Mouse (Mus musculus): ENCODE data around the gene Hsd11b1. TPM values are rescaled to one million over a fixed set of nuclear protein-coding genes. Genes with fewer than 3 reads are reported as not detected.
A peak's percentile ranks its signal among the peaks of the same experiment; 100 is the strongest.

The Hsd11b1 gene
- polyA plus RNA-seq, 1 experiment from 2014 or later, result 2.4 TPM

DNA sequence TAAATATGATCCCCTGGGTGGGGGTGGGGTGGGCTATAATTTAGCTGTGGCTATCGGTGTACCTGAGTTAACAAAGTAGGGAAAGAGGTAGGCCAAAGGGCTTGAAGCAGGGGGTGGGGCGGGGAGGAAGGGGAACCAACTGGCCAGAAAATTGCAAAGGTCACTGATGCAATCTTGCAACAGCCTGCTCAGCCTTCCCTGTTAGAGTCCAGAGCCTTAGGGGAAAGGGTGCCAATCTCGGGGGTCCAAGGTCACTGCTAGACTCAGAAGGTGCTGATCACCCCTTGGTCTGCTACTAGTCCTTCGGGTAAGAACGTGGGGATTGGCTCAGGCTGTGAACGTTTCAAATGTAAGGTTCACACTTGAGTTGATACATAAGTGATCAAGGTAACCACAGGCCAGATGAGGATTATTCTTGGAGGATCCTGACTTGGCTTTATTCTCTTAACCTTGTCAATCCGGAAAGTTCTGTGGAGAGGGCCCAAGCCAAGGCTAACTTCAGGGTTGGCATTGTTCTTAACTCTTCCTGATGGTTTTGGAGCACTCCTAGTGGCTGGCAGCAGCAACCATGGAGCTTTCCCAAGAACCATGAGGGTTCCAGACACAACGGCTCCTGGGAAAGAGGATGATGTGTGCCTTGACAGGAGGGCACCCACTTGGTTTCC is 10.7 kb upstream of the Hsd11b1 start:
- Histone ChIP-seq H3K9me3 (no peaks in the 10 kb centered on the region), H3K4me3 (replicated peaks) (no peak overlapping the region), H3K27ac (no peak overlapping the region), H3K27me3 (replicated peaks) (no peaks in the 10 kb centered on the region), H3K36me3 (no peaks in the 10 kb centered on the region), H3K9ac (no peak overlapping the region), H3K4me2 (no peak overlapping the region), H3K4me1 (peaks cover 13% of the 10 kb centered on the region)
- ATAC-seq (ENCODE audit: insufficient read depth, low FRiP score, low read depth), result no peak
- WGBS, result 80% methylated on average over 8 of the region's 8 CpGs

DNA sequence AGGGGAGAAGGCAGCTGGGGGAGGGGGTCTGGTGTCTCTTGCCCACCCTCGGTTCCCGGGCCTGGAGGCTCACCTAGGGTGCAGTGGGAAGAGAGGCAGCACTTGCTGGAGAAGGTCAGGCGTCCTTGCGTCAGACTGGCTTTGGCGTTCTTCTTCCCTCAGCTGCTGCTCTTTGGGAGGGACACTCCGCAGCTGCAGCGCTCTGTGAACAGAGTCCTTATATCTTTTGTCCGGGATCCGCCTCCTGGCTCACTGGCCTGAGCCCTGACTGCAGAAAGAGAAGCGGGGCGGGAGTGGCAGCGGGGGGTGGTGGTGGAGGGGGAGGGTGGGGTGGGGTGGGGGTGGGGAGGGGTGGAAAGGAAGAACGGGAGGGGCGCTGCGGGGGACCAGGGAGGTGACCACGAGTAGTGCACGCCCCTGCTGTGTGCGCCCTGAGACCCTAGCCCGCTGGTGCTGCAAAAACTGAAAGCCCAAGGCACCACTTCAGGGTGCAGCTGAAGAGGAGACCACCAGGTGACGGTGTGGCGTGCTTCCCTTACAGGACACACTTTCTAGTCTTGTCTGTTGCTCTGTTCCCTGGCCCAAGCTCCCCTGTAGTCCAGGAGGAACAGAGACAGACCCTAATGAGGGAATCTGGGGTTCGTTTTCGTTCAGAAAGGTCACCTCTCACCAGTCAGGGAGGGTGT is 9.2 kb upstream of the Hsd11b1 start, which contains the start of gene G0s2:
Gene G0s2, minus strand, starts transcription at position 302 of the 686 bp plus-strand sequence.
- under 1% methylated on average over 19 of the region's 23 CpGs for WGBS
- peaks cover 13% of the 10 kb centered on the region for H3K4me1 ChIP-seq
- no peaks in the 10 kb centered on the region for H3K27me3 ChIP-seq (replicated peaks)
- ATAC-seq (ENCODE audit: insufficient read depth, low FRiP score, low read depth), result peak; percentile 78
- peak within 1 kb of the TSS; percentile 89 for H3K27ac ChIP-seq
- peak within 1 kb of the TSS; percentile 48 for H3K4me3 ChIP-seq (replicated peaks)
- H3K9ac ChIP-seq, result peak within 1 kb of the TSS; percentile 17; the same call in 1 of the 2 replicates
- H3K4me2 ChIP-seq, result peak within 1 kb of the TSS; percentile 66
- no peaks in the 10 kb centered on the region for H3K9me3 ChIP-seq
- no peaks in the 10 kb centered on the region for H3K36me3 ChIP-seq

DNA sequence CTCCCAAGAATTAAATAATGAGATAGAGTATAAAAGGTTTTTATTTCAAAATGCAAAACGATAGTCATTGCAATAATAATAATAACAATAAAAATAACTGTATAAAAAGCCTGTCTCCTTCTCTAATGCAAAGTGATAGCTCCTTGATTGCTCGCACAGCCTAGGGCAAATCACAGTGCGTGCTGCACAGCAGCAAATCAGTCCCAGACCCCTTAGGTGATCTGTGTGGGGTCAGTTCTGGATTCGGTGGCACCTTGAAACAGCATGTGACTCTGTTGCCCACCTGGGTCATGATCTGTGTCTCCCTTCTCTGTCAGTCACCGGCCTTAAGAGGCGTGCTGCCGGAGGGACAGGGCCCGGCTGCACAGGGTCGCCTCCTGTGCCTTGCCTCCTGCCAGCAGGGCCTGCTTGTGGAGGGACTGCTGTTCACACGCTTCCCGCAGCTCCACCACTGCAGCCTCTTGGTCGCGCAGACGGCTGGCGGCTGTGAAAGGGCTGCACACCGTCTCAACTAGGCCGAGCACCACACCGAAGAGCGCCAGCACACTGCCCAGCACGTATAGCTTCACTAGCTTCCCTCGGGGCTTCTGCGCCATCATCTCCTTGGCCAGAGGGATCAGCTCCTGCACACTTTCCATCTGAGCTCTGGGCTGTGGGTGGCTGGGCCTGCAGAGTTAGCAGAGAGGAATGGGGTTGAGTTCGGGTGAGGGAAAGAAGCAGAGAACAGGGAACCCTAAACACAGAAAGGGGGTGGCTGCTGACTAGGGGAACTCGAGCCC is 8.5 kb upstream of the Hsd11b1 start:
- WGBS, result 19% methylated on average over 24 of the region's 24 CpGs
- Histone ChIP-seq H3K9ac (peak overlapping the region; percentile 17; the same call in 1 of the 2 replicates), H3K9me3 (no peaks in the 10 kb centered on the region), H3K4me3 (replicated peaks) (peak overlapping the region; percentile 48), H3K27ac (peak overlapping the region; percentile 89), H3K36me3 (no peaks in the 10 kb centered on the region), H3K4me1 (peaks cover 13% of the 10 kb centered on the region), H3K4me2 (peak overlapping the region; percentile 66), H3K27me3 (replicated peaks) (no peaks in the 10 kb centered on the region)
- peak; percentile 37 for ATAC-seq (ENCODE audit: insufficient read depth, low FRiP score, low read depth)

DNA sequence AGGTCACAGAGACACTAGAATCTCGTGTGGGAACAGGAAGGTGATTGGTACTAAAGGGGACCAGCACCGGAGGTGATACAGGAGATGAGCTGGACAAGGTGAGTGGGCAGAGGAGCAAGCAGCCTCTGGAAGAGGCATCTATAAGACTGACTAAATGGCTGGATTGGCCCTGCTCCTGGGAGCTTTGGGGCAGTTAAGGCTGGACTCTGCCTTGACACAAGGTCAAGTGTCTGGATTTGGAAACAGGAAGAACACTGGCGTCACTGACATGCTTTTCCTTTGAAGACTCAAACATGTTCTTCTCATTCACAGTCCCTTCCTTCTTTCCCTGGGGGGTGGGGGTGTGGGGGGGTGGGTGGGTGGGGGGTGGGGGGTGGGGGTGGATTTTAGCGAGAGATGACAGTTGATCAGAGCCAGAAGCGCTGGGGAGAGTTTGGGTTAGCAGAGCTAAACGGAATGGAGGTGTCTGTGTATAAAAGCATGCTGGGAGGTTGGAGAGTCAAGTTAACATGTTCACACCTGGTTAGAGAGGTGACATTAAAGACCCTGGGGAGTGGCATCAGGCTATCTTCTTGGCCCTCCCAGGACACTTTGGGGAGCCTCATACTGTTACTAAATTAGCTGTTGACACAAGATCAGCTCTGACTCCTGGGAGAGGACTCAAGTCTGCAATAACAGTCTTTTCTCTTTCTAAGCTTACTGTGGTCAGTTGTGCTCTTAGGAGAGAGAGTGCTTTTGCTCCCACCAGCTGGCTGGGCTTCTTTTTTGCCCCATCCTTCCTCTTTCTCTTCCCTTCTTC is 7.3 kb upstream of the Hsd11b1 start:
- Histone ChIP-seq H3K27ac (no peak overlapping the region), H3K4me3 (replicated peaks) (no peak overlapping the region), H3K36me3 (no peaks in the 10 kb centered on the region), H3K4me1 (peaks cover 13% of the 10 kb centered on the region), H3K4me2 (peak overlapping the region; percentile 66; the same call in 1 of the 2 replicates), H3K27me3 (replicated peaks) (no peaks in the 10 kb centered on the region), H3K9ac (no peak overlapping the region), H3K9me3 (no peaks in the 10 kb centered on the region)
- no peak for ATAC-seq (ENCODE audit: insufficient read depth, low FRiP score, low read depth)
- 45% methylated on average over 6 of the region's 6 CpGs for WGBS

DNA sequence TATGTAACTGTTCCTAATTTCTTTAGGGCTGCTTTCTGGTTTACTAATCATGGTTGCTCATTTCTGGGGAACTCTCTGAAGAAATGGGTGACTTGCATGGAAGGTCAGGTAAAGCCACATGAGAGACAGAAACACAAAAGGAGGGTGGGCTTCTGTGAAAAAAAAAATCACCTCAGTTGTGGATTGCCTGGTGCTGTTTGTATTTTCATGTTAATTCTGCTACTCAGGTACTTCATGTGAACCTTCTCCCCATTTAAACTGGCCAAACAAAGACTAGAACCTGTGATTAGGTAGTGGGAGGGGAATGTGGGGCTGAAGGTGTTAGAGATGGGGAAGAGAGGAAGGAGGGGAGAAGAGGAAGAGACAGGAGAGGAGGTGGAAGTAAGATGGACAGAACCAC is 1.9 kb upstream of the Hsd11b1 start:
- no peaks in the 10 kb centered on the region for H3K4me1 ChIP-seq
- H3K36me3 ChIP-seq, result no peaks in the 10 kb centered on the region
- no peak overlapping the region for H3K4me3 ChIP-seq (replicated peaks)
- no peak overlapping the region for H3K4me2 ChIP-seq
- ATAC-seq (ENCODE audit: insufficient read depth, low FRiP score, low read depth), result no peak
- no peak overlapping the region for H3K9ac ChIP-seq
- H3K9me3 ChIP-seq, result no peaks in the 10 kb centered on the region
- H3K27me3 ChIP-seq (replicated peaks), result no peaks in the 10 kb centered on the region
- no peak overlapping the region for H3K27ac ChIP-seq

DNA sequence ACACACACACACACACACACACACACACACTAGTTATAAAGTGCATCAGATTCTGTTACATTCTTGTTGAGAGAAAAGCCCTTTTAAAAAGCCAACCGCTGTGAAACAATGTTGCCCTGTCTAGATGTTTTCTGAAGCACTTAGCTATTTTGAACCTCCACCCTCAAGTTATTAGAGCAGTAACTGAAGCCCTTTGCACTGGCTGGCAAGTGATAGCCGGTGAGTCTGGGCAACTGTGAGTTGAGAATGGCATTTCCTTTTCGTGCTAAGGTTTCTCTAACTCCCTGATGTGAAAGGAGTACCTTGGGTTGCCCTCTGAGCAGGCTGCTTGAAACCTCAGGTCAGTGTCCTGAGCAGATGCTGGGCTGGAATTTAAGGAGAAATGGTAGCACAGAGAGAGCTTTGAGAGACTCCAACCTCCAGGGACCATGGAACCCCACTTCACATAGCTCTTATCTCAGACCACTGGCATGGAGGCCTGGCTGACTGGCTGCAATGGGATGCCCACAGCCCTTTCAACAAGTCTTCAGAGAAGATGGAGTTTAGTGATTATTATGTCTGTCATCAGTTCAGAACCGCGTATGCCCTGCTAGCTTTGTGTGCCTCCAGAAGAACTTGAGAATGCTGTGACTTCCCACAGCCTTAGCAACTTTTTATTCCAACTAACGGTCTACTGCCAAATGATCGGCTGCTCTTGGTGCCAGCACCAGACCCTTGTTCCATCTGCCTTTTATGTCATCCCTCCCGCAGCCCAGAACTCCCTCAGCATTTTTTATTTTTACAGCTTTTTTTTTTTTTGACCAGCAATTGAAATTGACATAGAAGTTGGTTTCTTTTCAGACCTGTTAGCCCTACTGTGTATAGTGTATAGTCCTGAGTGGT is 608 bp downstream of the Hsd11b1 start:
- H3K4me2 ChIP-seq, result no peak overlapping the region
- H3K36me3 ChIP-seq, result no peaks in the 10 kb centered on the region
- H3K27me3 ChIP-seq (replicated peaks), result no peaks in the 10 kb centered on the region
- no peaks in the 10 kb centered on the region for H3K9me3 ChIP-seq
- 79% methylated on average over 8 of the region's 8 CpGs for WGBS
- H3K4me3 ChIP-seq (replicated peaks), result no peak overlapping the region
- ATAC-seq (ENCODE audit: insufficient read depth, low FRiP score, low read depth), result no peak
- no peak overlapping the region for H3K27ac ChIP-seq
- no peaks in the 10 kb centered on the region for H3K4me1 ChIP-seq
- no peak overlapping the region for H3K9ac ChIP-seq

DNA sequence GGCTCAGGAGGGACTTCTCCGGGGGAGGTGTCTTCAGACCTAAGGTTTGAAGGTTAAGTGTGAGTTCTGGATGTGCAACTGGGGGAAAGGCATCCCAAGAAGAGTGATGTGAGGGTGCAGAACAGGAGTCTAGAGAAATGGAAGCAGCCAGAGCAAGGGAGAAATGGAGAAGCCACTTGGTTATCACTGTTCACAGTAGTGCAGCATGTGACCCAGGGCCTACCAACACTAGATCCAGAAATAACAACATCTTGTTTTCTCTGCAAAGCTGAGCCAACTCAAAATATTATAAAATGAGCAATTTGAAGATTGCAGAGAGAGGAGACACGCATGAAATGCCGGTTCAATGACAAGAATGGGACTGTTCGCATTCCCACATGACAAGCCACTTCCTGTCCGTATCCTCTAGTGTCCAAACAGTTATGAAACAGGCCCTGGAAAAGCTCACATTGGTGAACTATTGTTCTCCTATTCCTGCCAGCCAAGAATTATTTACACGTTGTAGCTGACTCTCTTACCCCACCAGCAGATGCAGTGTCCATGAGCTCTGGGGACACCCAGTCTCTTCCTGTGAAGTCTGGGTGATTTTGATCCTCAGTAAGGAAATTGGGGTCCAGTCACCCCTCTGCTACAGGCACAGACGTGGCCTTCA is 1.9 kb downstream of the Hsd11b1 start:
- Histone ChIP-seq H3K27me3 (replicated peaks) (no peaks in the 10 kb centered on the region), H3K27ac (no peak overlapping the region), H3K4me2 (no peak overlapping the region), H3K4me1 (no peaks in the 10 kb centered on the region), H3K36me3 (no peaks in the 10 kb centered on the region), H3K9me3 (no peaks in the 10 kb centered on the region), H3K9ac (no peak overlapping the region), H3K4me3 (replicated peaks) (no peak overlapping the region)
- WGBS, result 46% methylated on average over 7 of the region's 7 CpGs
- no peak; the same call in 1 of the 2 replicates for ATAC-seq (ENCODE audit: insufficient read depth, low FRiP score, low read depth)

DNA sequence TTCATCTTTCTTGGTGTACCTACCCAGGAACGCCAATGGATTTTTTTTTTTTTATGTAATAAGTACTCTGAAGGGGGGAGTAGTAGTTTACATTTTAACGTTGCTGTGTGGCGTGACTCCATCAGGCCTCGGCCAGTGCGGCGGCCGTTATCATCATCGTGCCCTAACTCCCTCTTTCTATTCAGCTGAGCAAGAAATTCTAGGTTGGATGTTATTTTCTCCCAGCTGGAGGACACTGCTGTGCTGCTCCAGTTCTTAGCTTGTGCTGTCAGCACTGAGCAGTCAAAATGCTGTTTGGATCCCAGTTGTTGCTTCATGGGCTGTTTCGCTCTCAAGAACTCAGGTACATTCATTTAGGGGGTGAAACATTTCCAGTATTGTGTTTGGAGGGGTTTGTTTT is 4.3 kb downstream of the Hsd11b1 start:
- Histone ChIP-seq H3K36me3 (no peaks in the 10 kb centered on the region), H3K27ac (no peak overlapping the region), H3K9me3 (no peaks in the 10 kb centered on the region), H3K4me2 (no peak overlapping the region), H3K9ac (no peak overlapping the region), H3K4me1 (no peaks in the 10 kb centered on the region), H3K27me3 (replicated peaks) (no peaks in the 10 kb centered on the region), H3K4me3 (replicated peaks) (no peak overlapping the region)
- ATAC-seq (ENCODE audit: insufficient read depth, low FRiP score, low read depth), result no peak
- WGBS, result 68% methylated on average over 9 of the region's 9 CpGs

DNA sequence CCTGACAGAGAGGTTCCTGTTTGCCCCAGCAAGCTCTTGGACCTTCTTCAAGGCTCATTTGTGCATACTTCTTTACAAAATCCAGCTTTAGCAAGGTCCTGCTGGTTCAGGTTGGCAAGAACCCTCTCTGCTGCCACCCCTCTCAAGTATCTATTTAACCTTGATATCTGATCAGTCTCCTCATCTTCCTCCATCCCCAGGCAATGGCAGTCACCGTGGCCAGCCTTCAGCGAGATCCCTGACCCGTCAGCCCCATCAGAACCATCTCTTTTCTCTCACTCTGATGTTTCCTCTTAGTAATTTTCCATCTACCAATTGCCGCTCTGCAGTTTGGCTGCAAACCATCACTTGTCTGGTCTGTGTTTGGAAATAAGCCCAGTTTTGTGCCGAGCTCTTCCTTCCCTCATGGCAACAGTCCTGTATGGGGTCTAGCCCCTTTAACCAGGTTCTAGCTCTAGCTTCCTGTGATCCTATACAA is 7.2 kb downstream of the Hsd11b1 start:
- no peak for ATAC-seq (ENCODE audit: insufficient read depth, low FRiP score, low read depth)
- Histone ChIP-seq H3K4me3 (replicated peaks) (no peak overlapping the region), H3K27ac (no peak overlapping the region), H3K9me3 (no peaks in the 10 kb centered on the region), H3K27me3 (replicated peaks) (no peaks in the 10 kb centered on the region), H3K36me3 (no peaks in the 10 kb centered on the region), H3K4me1 (no peaks in the 10 kb centered on the region), H3K9ac (no peak overlapping the region), H3K4me2 (no peak overlapping the region)
- WGBS, result 35% methylated on average over 5 of the region's 5 CpGs

DNA sequence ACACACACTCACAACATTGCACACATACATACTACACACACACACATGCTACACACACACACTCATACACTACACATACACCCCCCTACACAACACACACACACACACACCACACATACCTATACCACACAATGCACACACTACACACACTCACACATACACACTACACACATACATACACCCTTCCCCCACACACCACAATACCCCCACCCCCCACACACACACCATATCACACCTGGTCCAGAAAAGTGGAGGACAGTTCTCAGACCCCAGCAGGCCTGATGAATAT is 7.6 kb downstream of the Hsd11b1 start:
- Histone ChIP-seq H3K27ac (no peak overlapping the region), H3K36me3 (no peaks in the 10 kb centered on the region), H3K9me3 (no peaks in the 10 kb centered on the region), H3K9ac (no peak overlapping the region), H3K4me2 (no peak overlapping the region), H3K4me1 (no peaks in the 10 kb centered on the region), H3K27me3 (replicated peaks) (no peaks in the 10 kb centered on the region), H3K4me3 (replicated peaks) (no peak overlapping the region)
- peak; percentile 71 for ATAC-seq (ENCODE audit: insufficient read depth, low FRiP score, low read depth)

All from stomach, embryonic 15.5 days (tissue).